Mouse (Mus musculus) hindbrain, embryonic 11.5 days (tissue): ENCODE measurements at regions not wholly inside any gene's neighbourhood (a gene's known extent, or its start where the extent isn't known, plus 50 kb on each side); places are given as distances from the start of the nearest gene placed in this dataset.

ENCODE experiments used
- ATAC-seq: fragments of 200-750 bp; cut with Nextera tagmentation; 2 replicates; pipeline ENCODE4 v1.8.0; 2017; ENCODE audit warnings: mild to moderate bottlenecking, moderate TSS enrichment, moderate library complexity; ENCODE audit not compliant: low FRiP score
- DNase-seq: peaks from one replicate; pipeline ENCODE4 v3.0.0-alpha.2; 2015; ENCODE audit warnings: low spot score
- H3K27ac ChIP-seq: fragments of 300-500 bp; sonication (generic); 2 replicates; pipeline ENCODE4 v1.5.1; 2014; ENCODE audit warnings: mild to moderate bottlenecking, low read depth, low read length
- H3K27me3 ChIP-seq: fragments of 300-500 bp; sonication (generic); 2 replicates; pipeline ENCODE4 v1.6.1; 2014; ENCODE audit warnings: mild to moderate bottlenecking, low read length, moderate library complexity, mixed read lengths; ENCODE audit not compliant: control insufficient read depth, insufficient read depth
- H3K36me3 ChIP-seq: fragments of 300-500 bp; sonication (generic); 2 replicates; pipeline ENCODE4 v1.6.1; 2014; ENCODE audit warnings: mild to moderate bottlenecking, low read length, moderate library complexity, mixed read lengths; ENCODE audit not compliant: control insufficient read depth, insufficient read depth
- H3K4me1 ChIP-seq: fragments of 300-500 bp; sonication (generic); replicated peaks from 2 replicates; pipeline ENCODE4 v1.6.1; 2014; ENCODE audit warnings: low read length, mixed read lengths; ENCODE audit not compliant: control insufficient read depth, insufficient read depth
- H3K4me2 ChIP-seq: fragments of 300-500 bp; sonication (generic); replicated peaks from 2 replicates; pipeline ENCODE4 v1.6.1; 2014; ENCODE audit warnings: mild to moderate bottlenecking, low read depth, low read length
- H3K4me3 ChIP-seq: fragments of 300-500 bp; sonication (generic); 2 replicates; pipeline ENCODE4 v1.5.1; 2014; ENCODE audit warnings: low read depth, low read length
- H3K9ac ChIP-seq: fragments of 300-500 bp; sonication (generic); 2 replicates; pipeline ENCODE4 v1.6.1; 2014; ENCODE audit warnings: low read depth, low read length
- H3K9me3 ChIP-seq: fragments of 300-500 bp; sonication (generic); 2 replicates; pipeline ENCODE4 v1.6.1; 2016; ENCODE audit warnings: low read length; ENCODE audit not compliant: control insufficient read depth
- WGBS: fragments of 180-500 bp; shearing (Covaris S2); extraction: QIAGEN DNeasy Blood & Tissue Kit; methylation state at CpG from one replicate; pipeline ENCODE4 v1.1.7; 2014; 5-methylcytosine and 5-hydroxymethylcytosine counted together

- Histone ChIP-seq H3K9me3 (no peaks in the 10 kb centered on the region), H3K4me3 (no peak overlapping the region), H3K27me3 (no peaks in the 10 kb centered on the region), H3K9ac (no peak overlapping the region), H3K36me3 (no peaks in the 10 kb centered on the region), H3K27ac (no peak overlapping the region), H3K4me1 (no peaks in the 10 kb centered on the region), H3K4me2 (no peak overlapping the region)
- DNase-seq (no peak), ATAC-seq (no peak)
- WGBS, result 86% methylated on average over 2 of the region's 2 CpGs
Observed at GRCm38 (mm10) chr8:127662776-127663499, 599.2 kb downstream of the Pard3 start.

- ATAC-seq (no peak), DNase-seq (no peak)
- Histone ChIP-seq H3K9ac (no peak overlapping the region), H3K27me3 (no peaks in the 10 kb centered on the region), H3K4me2 (no peak overlapping the region), H3K4me1 (no peaks in the 10 kb centered on the region), H3K4me3 (no peak overlapping the region), H3K36me3 (no peaks in the 10 kb centered on the region), H3K9me3 (no peaks in the 10 kb centered on the region), H3K27ac (no peak overlapping the region)
- WGBS, result 70% methylated on average over 2 of the region's 2 CpGs
Observed at GRCm38 (mm10) chr8:127666606-127667005, 602.9 kb downstream of the Pard3 start.

- Histone ChIP-seq H3K36me3 (no peaks in the 10 kb centered on the region), H3K4me2 (no peak overlapping the region), H3K9ac (no peak overlapping the region), H3K27ac (no peak overlapping the region), H3K4me3 (no peak overlapping the region), H3K9me3 (no peaks in the 10 kb centered on the region), H3K27me3 (no peaks in the 10 kb centered on the region), H3K4me1 (no peaks in the 10 kb centered on the region)
- 61% methylated on average over 2 of the region's 2 CpGs for WGBS
- ATAC-seq (no peak), DNase-seq (no peak)
Observed at GRCm38 (mm10) chr8:127668991-127669390, 605.3 kb downstream of the Pard3 start.

GRCm38 (mm10) chr8:127674063-127674462, 610.4 kb downstream of the Pard3 start:
- no peaks in the 10 kb centered on the region for H3K27me3 ChIP-seq
- no peak overlapping the region for H3K9ac ChIP-seq
- no peaks in the 10 kb centered on the region for H3K9me3 ChIP-seq
- no peaks in the 10 kb centered on the region for H3K36me3 ChIP-seq
- no peak overlapping the region for H3K27ac ChIP-seq
- no peaks in the 10 kb centered on the region for H3K4me1 ChIP-seq
- no peak overlapping the region for H3K4me2 ChIP-seq
- 92% methylated on average over 1 of the region's 1 CpGs for WGBS
- no peak for ATAC-seq
- H3K4me3 ChIP-seq, result no peak overlapping the region
- DNase-seq, result no peak

GRCm38 (mm10) chr8:127675377-127675776, 611.7 kb downstream of the Pard3 start:
- no peak overlapping the region for H3K4me2 ChIP-seq
- 87% methylated on average over 4 of the region's 4 CpGs for WGBS
- H3K27me3 ChIP-seq, result no peaks in the 10 kb centered on the region
- DNase-seq (no peak), ATAC-seq (no peak)
- no peaks in the 10 kb centered on the region for H3K36me3 ChIP-seq
- H3K9me3 ChIP-seq, result no peaks in the 10 kb centered on the region
- H3K27ac ChIP-seq, result no peak overlapping the region
- no peak overlapping the region for H3K4me3 ChIP-seq
- H3K4me1 ChIP-seq, result no peaks in the 10 kb centered on the region
- H3K9ac ChIP-seq, result no peak overlapping the region

- no peaks in the 10 kb centered on the region for H3K27me3 ChIP-seq
- no peak overlapping the region for H3K27ac ChIP-seq
- no peaks in the 10 kb centered on the region for H3K9me3 ChIP-seq
- no peak overlapping the region for H3K9ac ChIP-seq
- H3K36me3 ChIP-seq, result no peaks in the 10 kb centered on the region
- ATAC-seq (no peak), DNase-seq (no peak)
- no peak overlapping the region for H3K4me3 ChIP-seq
- WGBS, result 78% methylated on average over 3 of the region's 3 CpGs
- H3K4me1 ChIP-seq, result no peaks in the 10 kb centered on the region
- H3K4me2 ChIP-seq, result no peak overlapping the region
Observed at GRCm38 (mm10) chr8:127680205-127680604, 616.5 kb downstream of the Pard3 start.

GRCm38 (mm10) chr8:127684213-127684612, 620.5 kb downstream of the Pard3 start:
- H3K9ac ChIP-seq, result no peak overlapping the region
- H3K27ac ChIP-seq, result no peak overlapping the region
- no peaks in the 10 kb centered on the region for H3K36me3 ChIP-seq
- ATAC-seq (peak; percentile 75), DNase-seq (peak; percentile 16)
- no peaks in the 10 kb centered on the region for H3K9me3 ChIP-seq
- 68% methylated on average over 5 of the region's 5 CpGs for WGBS
- no peak overlapping the region for H3K4me3 ChIP-seq
- H3K27me3 ChIP-seq, result no peaks in the 10 kb centered on the region
- H3K4me1 ChIP-seq, result no peaks in the 10 kb centered on the region
- H3K4me2 ChIP-seq, result no peak overlapping the region

- Histone ChIP-seq H3K4me1 (no peaks in the 10 kb centered on the region), H3K36me3 (no peaks in the 10 kb centered on the region), H3K9ac (no peak overlapping the region), H3K9me3 (no peaks in the 10 kb centered on the region), H3K27me3 (no peaks in the 10 kb centered on the region), H3K4me2 (no peak overlapping the region), H3K27ac (no peak overlapping the region), H3K4me3 (no peak overlapping the region)
- 90% methylated on average over 4 of the region's 4 CpGs for WGBS
- DNase-seq, result no peak
- ATAC-seq, result no peak
Observed at GRCm38 (mm10) chr8:127690792-127691191, 627.1 kb downstream of the Pard3 start.

- ATAC-seq, result no peak
- 92% methylated on average over 4 of the region's 4 CpGs for WGBS
- no peak overlapping the region for H3K4me2 ChIP-seq
- no peak overlapping the region for H3K9ac ChIP-seq
- no peaks in the 10 kb centered on the region for H3K4me1 ChIP-seq
- no peaks in the 10 kb centered on the region for H3K36me3 ChIP-seq
- DNase-seq, result no peak
- no peaks in the 10 kb centered on the region for H3K27me3 ChIP-seq
- H3K4me3 ChIP-seq, result no peak overlapping the region
- H3K27ac ChIP-seq, result no peak overlapping the region
- H3K9me3 ChIP-seq, result no peaks in the 10 kb centered on the region
Observed at GRCm38 (mm10) chr8:127698404-127698803, 634.7 kb downstream of the Pard3 start.
